Mouse (Mus musculus) CH12.LX (cell line): ENCODE measurements around the gene Chd9.

ENCODE experiments used
- CTCF ChIP-seq, 2 experiments: IDR thresholded peaks in 1 of 2; conservative IDR thresholded peaks in 1 of 2; 2 replicates each; pipeline ENCODE4 v1.5.1; 2011 to 2012; ENCODE audit warnings: low read depth in 2 of 2, low read length in 2 of 2, improper control_type of control experiment in 1 of 2, inconsistent platforms in 1 of 2, mild to moderate bottlenecking in 1 of 2, moderate library complexity in 1 of 2
- ETS1 ChIP-seq: conservative IDR thresholded peaks from 2 replicates; pipeline ENCODE4 v1.6.1; 2012; ENCODE audit warnings: low read depth, mild to moderate bottlenecking, inconsistent platforms, low read length, improper control_type of control experiment, moderate library complexity
- JUN ChIP-seq: IDR thresholded peaks from 2 replicates; pipeline ENCODE4 v1.6.1; 2011; ENCODE audit warnings: low read depth, mild to moderate bottlenecking, low read length, improper control_type of control experiment, moderate library complexity; ENCODE audit not compliant: insufficient read depth
- KAT2A ChIP-seq: IDR thresholded peaks from 2 replicates; pipeline ENCODE4 v1.6.1; 2012; ENCODE audit warnings: low read length, improper control_type of control experiment, inconsistent platforms; ENCODE audit not compliant: insufficient replicate concordance
- MXI1 ChIP-seq: IDR thresholded peaks from 2 replicates; pipeline ENCODE4 v1.6.1; 2011; ENCODE audit warnings: mild to moderate bottlenecking, low read depth, low read length, improper control_type of control experiment
- POLR2A ChIP-seq: IDR thresholded peaks from 2 replicates; pipeline ENCODE4 v1.6.1; 2011; ENCODE audit warnings: low read depth, mild to moderate bottlenecking, improper control_type of control experiment, low read length

DNA sequence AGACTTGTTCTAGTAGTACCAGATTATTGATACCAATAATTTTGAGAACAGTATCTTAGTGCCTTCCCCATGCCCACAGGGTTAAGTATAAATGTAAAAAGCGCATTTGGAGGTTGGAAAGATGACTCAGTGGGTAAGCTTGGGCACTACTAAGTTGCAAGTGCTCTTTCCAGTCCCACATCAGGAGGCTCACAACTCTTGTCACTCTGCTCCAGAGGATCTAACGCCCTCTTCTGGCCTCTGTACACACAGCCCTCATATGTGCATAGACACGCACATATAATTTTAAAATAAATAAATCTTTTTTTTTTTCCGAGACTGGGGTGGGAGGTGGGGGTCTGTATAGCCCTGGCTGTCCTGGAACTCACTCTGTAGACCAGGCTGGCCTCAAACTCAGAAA, 131.6 kb downstream of the Chd9 start:
- TF ChIP-seq ETS1 (no peak), CTCF (conservative IDR thresholded peaks at IDR 0.05 in 1 of 2, IDR thresholded peaks at IDR 0.05 in 1 of 2; ENCODE audit: low read depth in 2 of 2, low read length in 2 of 2) (peak in 1 of 2 experiments; percentile 47; a peak in 2 of 4 replicates), POLR2A (no peak), MXI1 (no peak), KAT2A (no peak), JUN (no peak)
